Mouse (Mus musculus) cortical plate, adult 2 months (tissue): ENCODE data around the gene Ypel2.

ENCODE experiments used
- CTCF ChIP-seq: fragments of 200-500 bp; IDR thresholded peaks from 2 replicates; pipeline ENCODE4 v1.5.1; 2011; ENCODE audit warnings: mild to moderate bottlenecking, control low read depth, low read length; ENCODE audit not compliant: insufficient read depth; ENCODE audit errors: extremely low read depth
- POLR2A ChIP-seq: fragments of 200-500 bp; IDR thresholded peaks from 2 replicates; pipeline ENCODE4 v1.6.1; 2011; ENCODE audit warnings: mild to moderate bottlenecking, low read length, control low read depth; ENCODE audit not compliant: insufficient read depth; ENCODE audit errors: extremely low read depth

GRCm38 (mm10) chr11:86951672-86952071, 41.8 kb downstream of the Ypel2 start:
- TF ChIP-seq CTCF (no peak), POLR2A (no peak)
